Mouse (Mus musculus): ENCODE results near the gene Kif3b.
A peak's percentile ranks its signal among the peaks of the same experiment; 100 is the strongest.

The Kif3b gene

DNA sequence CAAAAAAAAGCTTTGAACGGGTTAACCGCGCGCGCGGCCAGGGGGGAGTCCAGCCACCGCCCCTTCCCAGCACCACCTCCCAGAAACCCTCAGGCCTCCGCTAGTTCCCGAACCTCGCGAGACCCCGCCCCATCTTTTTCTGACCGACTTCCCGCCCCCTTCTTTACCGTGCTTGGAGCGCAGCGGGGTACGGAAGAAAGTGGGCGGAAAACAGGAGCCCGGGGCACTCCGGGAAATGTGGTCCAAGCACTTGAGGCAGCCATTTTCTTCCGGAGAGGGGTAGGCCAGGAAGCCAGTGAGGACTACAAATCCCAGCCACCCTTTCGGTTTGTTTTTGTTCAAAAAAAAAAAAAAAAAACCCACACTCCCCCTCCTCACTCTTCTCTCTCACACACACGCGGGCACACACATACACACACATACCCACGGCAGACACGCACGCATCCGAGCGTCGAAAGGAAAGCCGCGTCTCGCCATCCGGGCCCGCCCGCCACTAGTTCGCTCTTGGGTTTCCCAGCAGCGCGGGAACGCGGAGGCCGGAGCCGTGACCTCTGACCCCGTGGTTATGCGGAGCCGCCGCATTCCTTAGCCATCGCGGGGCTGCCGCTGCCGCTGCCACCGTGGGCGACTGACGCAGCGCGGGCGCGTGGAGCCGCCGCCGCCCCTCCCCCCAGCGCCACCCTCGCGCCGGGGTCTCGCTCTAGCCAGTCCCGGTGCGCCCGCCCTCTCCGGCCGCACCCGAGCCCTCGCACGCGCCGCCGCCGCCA is 54.4 kb downstream of the Kif3b start, which contains the start of gene Asxl1:
TSS of gene Asxl1 (plus strand) at position 376 of the 767 bp plus-strand sequence.
- DNase-seq (ENCODE audit: low read depth, low spot score), result peak; percentile 100

DNA sequence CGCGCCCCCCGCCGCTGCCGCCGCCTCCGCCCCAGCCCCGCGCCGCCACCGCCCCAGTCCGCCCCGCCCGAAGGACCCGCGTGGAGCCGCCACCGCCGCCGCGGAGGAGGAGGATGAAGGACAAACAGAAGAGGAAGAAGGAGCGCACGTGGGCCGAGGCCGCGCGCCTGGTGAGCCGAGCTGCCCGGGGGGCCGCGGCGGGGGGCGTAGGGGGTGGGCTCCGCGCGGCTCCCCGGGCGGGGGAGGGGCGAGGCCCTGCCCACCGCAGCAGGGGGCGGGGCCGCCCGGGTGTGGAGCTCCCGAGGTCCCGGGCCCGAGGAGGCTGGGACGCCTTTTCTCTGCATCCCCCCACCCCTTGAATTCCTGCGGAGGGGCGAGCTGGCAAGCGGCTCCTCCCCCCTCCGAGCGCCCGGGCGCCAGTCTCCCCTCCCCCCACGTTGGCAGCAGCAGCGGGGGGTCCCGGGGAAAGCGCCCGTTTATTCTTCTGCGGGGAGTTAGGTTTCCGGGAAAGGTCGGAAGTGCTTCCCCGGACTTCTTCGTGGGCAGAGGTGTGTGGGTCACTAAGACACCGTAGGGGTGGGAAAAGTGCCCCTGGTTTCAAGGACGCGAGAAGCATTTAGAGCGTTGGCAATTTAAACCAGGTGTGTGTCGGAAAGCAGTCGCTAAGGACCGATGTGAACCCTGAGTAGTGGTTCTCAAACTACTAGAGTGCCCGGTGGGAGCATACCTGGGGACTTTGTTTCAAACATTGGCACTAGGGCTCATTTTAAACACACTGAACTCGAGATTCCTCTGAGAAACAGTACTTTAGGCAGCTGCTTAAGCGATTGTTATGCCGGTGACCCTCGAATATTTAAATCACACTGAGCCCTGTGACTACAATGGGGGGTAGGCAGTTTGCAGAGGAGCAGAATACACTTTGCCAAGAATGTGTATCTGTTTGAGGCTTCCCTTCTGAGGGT is 55.3 kb downstream of the Kif3b start:
- peak; percentile 95 for DNase-seq (ENCODE audit: low read depth, low spot score)

DNA sequence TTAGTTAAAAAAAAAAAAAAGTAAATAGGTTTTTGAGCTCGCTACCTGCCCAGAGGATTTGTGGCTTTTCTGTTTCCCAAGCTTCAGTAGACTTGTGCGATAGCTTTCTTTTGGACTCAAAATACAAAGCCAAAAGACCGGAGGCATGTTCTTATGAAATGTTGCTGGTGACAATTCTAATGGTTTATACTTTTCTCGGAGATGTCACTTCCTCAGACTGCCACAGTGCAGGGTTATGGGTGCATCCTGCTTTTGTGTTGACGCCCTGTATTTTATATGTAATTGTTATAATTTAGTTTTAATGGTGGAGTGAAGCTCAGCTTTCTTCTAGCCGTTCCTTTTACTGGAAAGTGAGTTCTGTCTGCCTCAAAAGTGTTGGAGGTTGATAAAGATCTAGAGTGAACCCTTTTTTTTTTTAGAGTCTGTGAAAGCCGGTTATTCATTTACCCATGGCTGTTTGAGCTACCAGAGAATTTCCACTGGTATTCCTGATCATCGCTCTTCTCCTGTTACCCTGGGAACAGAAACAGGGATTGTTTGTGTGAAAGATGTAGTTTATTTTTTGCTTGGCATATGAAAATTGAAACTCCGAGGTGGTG is 56.1 kb downstream of the Kif3b start:
- DNase-seq (ENCODE audit: low read depth, low spot score), result no peak

GRCm38 (mm10) chr2:153348100-153348831 is 57.1 kb downstream of the Kif3b start:
- DNase-seq (ENCODE audit: low read depth, low spot score), result no peak

DNA sequence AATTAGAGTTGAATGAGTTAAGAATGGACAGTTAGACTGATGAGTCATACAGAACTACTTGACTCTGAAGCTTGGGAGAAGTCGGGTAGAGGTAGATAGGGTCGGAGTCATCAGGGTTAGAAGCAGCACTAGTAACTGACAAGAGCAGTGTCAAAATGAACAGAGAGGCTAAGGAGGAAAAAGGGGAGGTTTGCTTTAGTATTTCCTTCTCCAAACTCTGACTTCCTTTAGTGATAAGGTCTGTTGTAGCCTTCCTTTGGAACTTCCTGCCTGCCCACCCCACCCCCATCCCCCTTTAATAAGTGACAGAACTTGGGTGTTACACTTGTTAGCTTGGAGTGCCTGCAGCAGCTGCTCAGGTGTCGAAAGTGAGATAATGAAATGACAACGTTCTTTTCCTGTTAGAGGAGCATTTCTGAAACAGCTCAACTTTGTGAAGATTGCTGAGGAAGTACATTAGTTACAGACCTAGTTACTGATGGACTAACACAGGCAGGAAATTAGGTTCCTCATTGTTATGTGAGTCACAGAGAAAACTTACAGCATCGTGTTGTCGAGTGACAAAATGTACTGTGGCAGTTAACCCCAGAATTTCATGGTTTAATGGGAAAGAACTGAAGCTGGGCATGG is 59.5 kb downstream of the Kif3b start:
- DNase-seq (ENCODE audit: low read depth, low spot score), result no peak

- no peak for DNase-seq (ENCODE audit: low read depth, low spot score)
These were observed 63.4 kb downstream of the Kif3b start for GRCm38 (mm10) chr2:153354648-153355047.

DNA sequence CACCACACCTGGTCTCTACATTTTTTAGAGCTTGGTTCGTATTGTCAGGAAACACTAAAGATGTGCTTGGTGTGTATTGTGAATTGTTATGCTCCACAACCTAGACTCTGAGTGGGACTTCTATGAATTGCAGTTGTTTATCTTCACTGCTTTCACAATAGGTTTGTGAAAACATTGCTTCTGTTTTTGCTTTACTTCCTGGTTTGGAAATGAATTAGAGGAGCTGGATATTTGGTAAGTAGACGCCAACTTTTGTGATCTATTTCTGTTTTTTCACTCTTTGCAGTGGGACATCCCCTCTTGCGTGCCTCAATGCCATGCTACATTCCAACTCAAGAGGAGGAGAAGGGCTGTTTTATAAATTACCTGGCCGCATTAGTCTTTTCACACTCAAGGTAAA is 65.6 kb downstream of the Kif3b start:
- DNase-seq (ENCODE audit: low read depth, low spot score), result no peak

DNA sequence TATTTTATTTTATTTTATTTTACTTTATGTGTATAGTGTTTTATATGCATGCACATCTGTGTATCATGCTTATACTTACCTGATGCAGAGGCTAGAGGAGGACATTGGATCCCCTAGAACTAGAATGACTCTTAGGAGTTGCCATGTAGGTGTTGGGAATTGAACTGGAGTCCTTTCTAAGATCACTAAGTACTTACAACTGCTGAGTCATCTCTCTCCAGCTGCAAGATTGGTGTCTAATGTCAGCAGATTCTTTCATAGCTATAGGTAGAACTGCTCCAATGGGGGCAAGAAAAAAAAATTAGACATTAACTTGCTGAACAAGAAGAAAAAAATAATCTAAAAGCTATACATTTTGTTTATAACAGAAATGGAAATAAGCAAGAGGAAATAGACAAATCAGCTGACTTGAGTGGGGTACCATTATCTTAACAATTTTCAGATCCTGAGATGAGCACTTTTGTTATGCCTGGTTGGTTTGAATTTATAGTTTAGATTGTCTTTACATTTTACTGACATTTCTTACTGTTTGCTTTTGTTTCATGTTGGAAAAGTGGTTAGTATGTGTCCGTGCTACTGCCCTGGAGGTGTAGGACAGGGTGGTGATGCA is 70.0 kb downstream of the Kif3b start:
- DNase-seq (ENCODE audit: low read depth, low spot score), result no peak

GRCm38 (mm10) chr2:153364531-153364930 is 73.3 kb downstream of the Kif3b start:
- peak; percentile 77 for DNase-seq (ENCODE audit: low read depth, low spot score)

GRCm38 (mm10) chr2:153370871-153371270 is 79.7 kb downstream of the Kif3b start:
- peak; percentile 90 for DNase-seq (ENCODE audit: low read depth, low spot score)

DNA sequence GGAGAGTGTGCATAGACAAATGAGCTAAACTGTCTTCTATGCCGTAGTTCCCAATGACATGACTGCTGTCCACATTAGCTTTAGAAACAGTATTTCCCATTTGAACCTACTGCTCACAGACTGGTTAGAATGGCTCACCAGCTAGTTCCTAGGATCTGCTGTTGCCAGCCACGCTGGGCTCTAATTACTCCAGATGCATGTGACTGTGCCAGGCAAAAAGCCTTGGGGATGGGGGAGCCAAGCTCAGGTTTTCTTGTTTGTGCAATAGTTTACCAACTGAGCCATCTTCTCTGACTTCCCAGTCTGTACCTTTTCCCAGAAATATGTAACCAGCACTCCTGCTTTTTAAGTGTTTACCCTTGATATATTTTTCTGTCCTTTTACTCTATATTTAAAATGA is 84.2 kb downstream of the Kif3b start:
- no peak for DNase-seq (ENCODE audit: low read depth, low spot score)

- no peak for DNase-seq (ENCODE audit: low read depth, low spot score)
These were observed 89.3 kb downstream of the Kif3b start for GRCm38 (mm10) chr2:153380479-153380878.
